Mouse (Mus musculus) embryonic stem cell, embryonic (primary cell): ENCODE results near the gene Wasl.

Source experiments
- CTCF ChIA-PET, 4 experiments: fragments of 300-600 bp in 2 of 4; fragments of 350-600 bp in 2 of 4; sonication (Branson Sonifier 250); formaldehyde crosslinking; loops; one replicate each; lab custom pipeline; 2022; ENCODE audit warnings: inconsistent platforms in 2 of 4; lab: Charles Lee
- POLR2A ChIA-PET, 4 experiments: fragments of 300-600 bp in 2 of 4; fragments of 350-600 bp in 2 of 4; sonication (Branson Sonifier 250); formaldehyde crosslinking; loops; one replicate each; lab custom pipeline; 2022; ENCODE audit warnings: antibody characterized with exemption in 4 of 4, inconsistent platforms in 1 of 4; lab: Charles Lee

The Wasl gene

DNA sequence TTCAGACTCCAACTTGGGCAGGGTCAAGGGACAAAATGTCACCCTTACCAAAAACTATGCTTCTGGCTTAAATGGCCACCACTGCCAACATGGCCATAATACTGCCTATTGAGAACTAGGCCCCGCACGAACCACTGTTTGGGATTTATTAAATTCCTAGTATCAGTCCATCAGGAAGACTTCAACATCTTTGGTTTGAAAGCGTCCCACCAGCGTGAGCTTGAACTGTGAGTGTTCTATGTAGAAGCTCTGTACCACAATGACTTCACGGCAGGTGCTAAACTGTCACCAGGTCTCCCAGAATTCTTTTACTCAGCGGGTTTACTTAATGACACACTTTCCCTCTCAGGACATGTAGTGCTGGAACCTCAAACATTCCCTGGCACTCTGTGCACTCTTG lies 51.5 kb downstream of the Wasl start:
- CTCF ChIA-PET, result no interaction called here
- POLR2A ChIA-PET, result interaction anchor here in 1 of 4 experiments (1.1 to 1.6 kb wide), 2 partner anchors 10 to 11 kb away, joined by 3 to 4 read pairs; no protein-coding TSS in a partner anchor

DNA sequence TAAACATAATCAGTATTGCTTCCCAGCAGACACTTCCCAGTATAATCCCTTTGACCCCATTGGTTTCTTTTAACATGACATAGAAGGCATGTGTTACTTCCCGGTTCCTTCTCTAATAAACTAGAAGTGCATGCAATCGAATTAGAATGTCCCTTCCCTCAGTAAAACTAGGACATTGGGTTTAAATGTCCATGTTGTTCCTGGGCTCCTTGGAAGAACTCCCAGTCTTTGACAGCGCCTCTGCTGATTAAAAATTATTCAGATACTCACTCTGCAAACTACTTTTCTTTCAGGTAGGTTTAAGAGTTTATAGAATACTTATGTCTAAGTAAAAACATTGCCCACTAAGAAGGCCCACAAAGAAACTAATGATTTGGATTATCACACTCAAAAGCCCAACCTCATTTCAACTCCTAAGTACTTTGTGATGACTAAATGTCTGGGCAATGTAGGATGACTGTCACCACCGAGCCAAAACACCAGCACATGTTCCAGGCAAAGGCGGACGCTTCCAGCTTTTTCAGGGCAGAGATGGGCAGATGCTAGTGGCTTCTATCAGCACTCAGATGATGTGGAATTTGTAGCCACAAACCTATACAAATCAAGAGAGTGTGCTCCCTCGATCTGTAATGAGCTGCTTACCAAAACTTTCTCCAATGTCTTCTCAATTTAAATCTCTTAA lies 52.6 kb downstream of the Wasl start:
- POLR2A ChIA-PET, result interaction anchor here in 1 of 4 experiments (0.7 to 1.6 kb wide), 3 partner anchors 10 to 39 kb away, joined by 3 to 4 read pairs (median 3); no protein-coding TSS in a partner anchor
- CTCF ChIA-PET, result no interaction called here

DNA sequence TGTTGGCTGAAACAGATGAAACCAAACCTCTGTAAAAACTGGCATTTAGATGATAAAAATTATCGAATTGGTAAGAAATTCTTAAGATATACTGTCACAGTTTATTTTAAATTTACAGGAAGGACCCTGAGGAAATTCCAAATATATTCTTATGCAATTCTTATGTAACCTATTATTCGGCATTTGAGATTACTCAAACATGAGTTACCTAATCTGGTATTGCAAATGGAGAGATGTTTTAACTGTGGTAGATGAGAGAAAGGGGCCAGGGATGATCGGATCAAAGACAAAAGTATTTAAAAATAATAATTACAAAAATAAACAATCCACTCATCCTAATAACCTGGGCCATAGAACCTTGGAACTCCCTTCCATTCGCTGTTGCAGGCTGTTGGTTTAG lies 54.5 kb downstream of the Wasl start:
- POLR2A ChIA-PET, result no interaction called here

DNA sequence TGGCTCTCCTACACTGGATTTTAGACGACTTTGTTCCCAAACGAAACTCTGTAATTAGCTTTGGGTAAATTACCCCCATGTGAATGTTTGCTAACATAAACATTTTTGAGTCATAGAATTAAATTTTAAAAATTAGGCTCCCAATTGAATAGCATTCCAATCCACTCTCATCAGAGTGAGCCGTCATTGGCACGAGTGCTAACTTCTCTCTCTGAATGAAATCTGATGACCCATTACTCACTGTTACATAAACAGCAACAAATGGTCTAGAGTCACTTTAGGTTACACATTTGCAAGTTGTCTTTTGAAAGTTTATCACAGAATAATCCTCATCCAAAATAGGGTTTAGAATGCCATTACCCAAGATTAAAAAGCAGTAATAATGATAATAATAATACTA lies 55.3 kb downstream of the Wasl start:
- ChIA-PET POLR2A (no interaction called here), CTCF (no interaction called here)

More for the DNA sequence above, 54.5 kb downstream of the Wasl start:
- CTCF ChIA-PET, result no interaction called here

DNA sequence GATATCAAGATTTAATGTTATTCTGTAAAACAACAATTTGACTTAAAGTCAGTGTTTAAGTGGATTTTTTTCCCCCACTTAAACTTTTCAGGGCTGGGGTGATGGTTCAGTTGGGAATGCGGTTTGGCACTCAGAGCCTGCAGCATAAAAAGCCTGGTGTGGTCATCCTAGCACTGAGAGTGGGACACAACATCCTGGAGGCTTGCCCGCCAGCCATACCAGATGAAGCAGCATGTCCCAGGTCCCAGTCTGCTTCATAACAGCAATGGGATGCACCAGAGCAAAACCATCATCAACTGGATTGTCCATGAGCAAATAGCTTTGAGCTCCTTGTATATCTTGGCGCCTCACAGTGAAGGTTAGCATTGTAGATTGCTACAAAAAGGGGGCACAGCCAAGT lies 56.1 kb downstream of the Wasl start:
- CTCF ChIA-PET, result interaction anchor here in 1 of 4 experiments (1.0 kb wide), 1 partner anchor 19 kb away, joined by 3 read pairs; no protein-coding TSS in a partner anchor
- POLR2A ChIA-PET, result interaction anchor here in 1 of 4 experiments (1.2 to 1.7 kb wide), 2 partner anchors 13 to 25 kb away, joined by 3 to 4 read pairs; no protein-coding TSS in a partner anchor

DNA sequence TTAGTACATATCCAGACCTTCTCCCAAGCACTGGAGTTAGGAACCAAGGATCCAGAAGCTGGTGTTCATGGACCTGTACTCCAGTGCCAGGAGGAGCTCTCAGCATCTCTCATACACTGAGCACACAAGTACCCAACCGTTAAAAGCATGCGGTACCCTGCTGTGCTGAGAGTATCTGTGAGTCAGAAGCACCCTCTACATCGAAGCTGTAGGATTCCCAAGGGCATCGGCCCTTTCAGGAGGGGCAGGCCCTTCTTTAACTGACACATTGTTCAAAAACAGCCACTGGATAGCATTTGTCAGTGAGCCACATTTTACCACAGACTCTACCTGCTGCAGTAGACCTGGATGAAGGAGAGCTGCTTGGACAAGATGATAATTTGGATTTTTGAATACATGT lies 56.7 kb downstream of the Wasl start:
- POLR2A ChIA-PET, result interaction anchor here in 1 of 4 experiments (1.2 to 1.7 kb wide), 2 partner anchors 14 to 26 kb away, joined by 3 to 4 read pairs; no protein-coding TSS in a partner anchor

DNA sequence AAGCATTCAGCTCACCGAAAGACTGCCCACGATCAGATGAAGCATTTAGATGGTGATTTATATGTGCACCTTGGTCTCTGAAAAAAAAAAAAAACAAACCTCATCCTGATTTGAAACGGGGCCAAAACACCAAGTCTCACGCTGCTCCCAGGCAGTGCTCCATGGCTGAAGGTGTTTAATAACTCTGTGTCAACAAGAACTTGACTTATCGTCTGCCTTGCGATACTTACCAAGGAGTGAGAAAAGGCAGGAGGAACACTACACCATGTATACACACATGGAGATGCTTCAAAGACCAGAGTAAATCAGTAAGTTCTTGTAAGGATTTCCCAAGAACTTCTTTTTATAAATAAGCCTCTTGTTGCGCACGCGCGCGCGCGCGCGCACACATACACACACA lies 57.3 kb downstream of the Wasl start:
- ChIA-PET CTCF (interaction anchor here in 1 of 4 experiments (1.3 kb wide), 1 partner anchor 16 kb away, joined by 3 read pairs; no protein-coding TSS in a partner anchor), POLR2A (interaction anchor here in 2 of 4 experiments (1.0 to 1.7 kb wide), 4 partner anchors 14 to 56 kb away, joined by 3 to 4 read pairs (median 3); no protein-coding TSS in a partner anchor)

More for the DNA sequence above, 56.7 kb downstream of the Wasl start:
- CTCF ChIA-PET, result interaction anchor here in 1 of 4 experiments (1.0 kb wide), 1 partner anchor 20 kb away, joined by 3 read pairs; no protein-coding TSS in a partner anchor

DNA sequence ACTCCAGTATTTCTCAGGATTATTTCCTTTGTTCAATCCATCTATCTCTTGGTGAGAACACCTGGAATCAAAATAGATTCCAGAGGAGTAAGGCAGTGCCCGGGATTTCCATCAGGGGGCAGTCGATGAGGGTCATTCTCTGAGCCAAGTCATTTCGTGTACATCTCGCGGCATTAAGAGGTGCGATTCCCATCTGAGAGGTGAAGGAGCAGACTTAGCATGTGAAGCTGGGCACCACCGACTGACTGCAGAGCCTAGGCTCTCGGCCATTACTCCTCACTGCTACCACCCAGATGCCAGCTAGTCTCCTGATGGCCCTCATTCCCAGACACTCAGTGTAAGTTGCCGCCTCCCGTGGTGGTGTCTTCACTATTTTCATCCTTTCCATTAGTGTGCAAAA lies 58.3 kb downstream of the Wasl start:
- ChIA-PET CTCF (interaction anchor here in 1 of 4 experiments (1.3 kb wide), 1 partner anchor 14 kb away, joined by 3 read pairs; no protein-coding TSS in a partner anchor), POLR2A (interaction anchor here in 2 of 4 experiments (1.0 kb wide), 2 partner anchors 22 to 55 kb away, joined by 3 read pairs; no protein-coding TSS in a partner anchor)

DNA sequence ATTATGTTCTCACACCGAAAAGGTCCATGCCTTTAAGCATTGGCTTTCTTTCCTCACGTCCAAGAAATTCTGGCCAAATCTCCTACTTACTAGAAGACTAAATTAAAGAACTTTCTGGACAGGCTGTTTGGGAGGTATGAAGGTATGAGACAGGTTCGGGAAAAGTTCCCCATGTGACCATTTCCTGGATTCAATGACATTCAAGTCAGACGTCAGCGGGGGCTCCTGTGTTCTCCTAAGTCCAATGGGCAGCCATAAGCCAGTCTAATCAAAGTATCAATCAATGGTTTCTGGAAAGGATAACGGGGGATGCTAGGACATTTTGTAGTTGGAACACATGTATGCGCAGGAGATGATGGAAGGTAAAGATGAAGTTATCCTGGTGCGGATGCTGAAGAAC lies 59.2 kb downstream of the Wasl start:
- CTCF ChIA-PET, result no interaction called here
- POLR2A ChIA-PET, result no interaction called here

DNA sequence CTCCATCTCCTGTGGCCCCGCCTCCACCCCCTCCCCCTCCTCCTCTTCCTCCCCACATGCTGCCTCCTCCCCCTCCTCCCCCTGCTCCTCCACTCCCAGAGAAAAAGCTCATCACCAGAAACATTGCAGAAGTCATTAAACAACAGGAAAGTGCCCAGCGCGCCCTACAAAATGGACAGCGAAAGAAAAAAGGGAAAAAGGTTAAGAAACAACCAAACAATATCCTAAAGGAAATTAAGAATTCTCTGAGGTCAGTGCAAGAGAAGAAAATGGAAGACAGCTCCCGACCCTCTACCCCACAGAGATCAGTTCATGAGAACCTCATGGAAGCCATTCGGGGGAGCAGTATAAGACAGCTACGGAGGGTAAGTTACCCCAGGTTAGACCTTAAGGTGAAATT lies 60.5 kb downstream of the Wasl start:
- CTCF ChIA-PET, result interaction anchor here in 1 of 4 experiments (1.6 kb wide), 1 partner anchor 23 kb away, joined by 3 read pairs; no protein-coding TSS in a partner anchor
- POLR2A ChIA-PET, result interaction anchor here in 1 of 4 experiments (0.9 kb wide), 1 partner anchor 60 kb away, joined by 3 read pairs; no protein-coding TSS in a partner anchor

DNA sequence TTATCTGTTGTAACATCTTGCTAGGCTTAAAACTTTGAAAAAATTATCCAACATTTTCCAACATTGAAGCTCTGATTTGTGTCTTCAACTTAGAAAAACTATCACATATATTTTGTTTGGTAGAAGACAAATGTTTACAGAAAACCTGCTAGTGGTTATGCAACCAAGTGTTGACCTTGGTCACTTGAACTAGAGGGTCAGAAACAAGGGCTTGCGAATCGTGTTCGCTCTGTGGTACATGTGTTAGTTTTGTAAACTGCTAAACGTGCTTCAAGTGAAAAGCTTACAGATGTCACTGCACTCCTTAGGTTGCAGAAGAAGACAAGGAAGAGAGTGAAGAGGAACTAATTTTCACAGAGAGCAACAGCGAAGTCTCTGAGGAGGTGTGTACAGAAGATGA lies 61.8 kb downstream of the Wasl start:
- POLR2A ChIA-PET, result interaction anchor here in 1 of 4 experiments (1.2 kb wide), 1 partner anchor 10 kb away, joined by 3 read pairs; no protein-coding TSS in a partner anchor
- CTCF ChIA-PET, result interaction anchor here in 1 of 4 experiments (1.6 kb wide), 1 partner anchor 25 kb away, joined by 3 read pairs; no protein-coding TSS in a partner anchor

DNA sequence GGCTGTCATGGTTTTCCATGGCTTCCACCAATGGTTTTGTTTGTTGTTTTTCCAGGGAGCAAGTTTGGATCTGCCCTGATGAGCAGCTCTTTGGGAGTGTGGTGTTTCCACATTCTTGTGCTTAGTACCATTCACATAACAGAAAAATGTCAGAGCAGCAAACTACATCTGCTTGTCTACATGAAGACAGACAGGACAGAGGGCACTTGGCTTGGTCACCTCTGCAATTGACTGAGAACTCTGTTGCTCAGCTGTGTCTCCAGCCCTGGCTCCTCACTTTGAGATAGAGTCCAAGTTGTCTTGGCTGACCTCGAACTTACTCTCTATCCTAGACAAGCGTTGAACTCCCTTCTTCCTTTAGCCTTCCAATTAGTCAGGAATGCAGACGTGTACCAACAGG lies 62.5 kb downstream of the Wasl start:
- POLR2A ChIA-PET, result interaction anchor here in 1 of 4 experiments (0.6 to 1.5 kb wide), 3 partner anchors 11 to 57 kb away, joined by 3 to 5 read pairs (median 3); no protein-coding TSS in a partner anchor
- CTCF ChIA-PET, result interaction anchor here in 1 of 4 experiments (0.9 kb wide), 1 partner anchor 25 kb away, joined by 3 read pairs; no protein-coding TSS in a partner anchor

DNA sequence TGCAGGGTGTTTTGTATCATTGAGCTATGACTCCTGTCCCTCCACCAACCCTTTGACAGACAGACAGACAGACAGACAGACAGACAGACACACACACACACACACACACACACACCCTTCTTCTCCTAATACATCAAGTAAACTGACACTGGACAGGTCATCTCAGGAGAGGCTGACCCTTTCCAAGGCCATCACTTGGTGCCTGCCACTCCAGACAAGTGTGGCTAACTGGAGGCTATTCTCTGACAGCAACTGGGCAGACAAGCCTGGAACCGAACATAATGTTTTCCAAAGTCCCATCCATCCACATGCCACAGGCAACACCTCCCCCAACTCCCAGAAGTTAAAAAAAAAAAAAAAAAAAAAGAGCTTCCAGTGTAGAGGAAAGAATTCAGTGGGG lies 63.1 kb downstream of the Wasl start:
- ChIA-PET POLR2A (interaction anchor here in 1 of 4 experiments (0.6 to 1.5 kb wide), 3 partner anchors 10 to 56 kb away, joined by 3 to 5 read pairs (median 3); no protein-coding TSS in a partner anchor), CTCF (interaction anchor here in 1 of 4 experiments (0.9 kb wide), 1 partner anchor 26 kb away, joined by 3 read pairs; no protein-coding TSS in a partner anchor)

DNA sequence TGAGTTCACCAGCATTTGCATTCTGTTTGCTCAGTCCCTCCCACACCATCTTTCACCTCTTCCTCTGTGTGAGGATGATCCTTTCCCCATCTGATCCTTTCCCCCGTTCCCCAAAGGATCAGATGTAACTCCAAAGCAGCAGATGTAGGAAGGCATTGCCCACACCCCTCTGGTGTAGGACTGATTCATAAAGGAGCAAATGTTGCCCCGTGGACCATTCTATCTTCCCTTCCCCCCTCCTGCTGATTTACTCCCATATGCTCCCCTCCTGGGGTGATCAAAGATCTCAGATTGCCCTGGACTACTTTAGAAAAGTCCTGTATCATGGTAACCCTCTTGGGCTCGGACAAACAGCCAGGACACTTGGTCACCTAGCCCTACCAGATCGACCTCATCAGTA lies 64.1 kb downstream of the Wasl start:
- POLR2A ChIA-PET, result no interaction called here
- CTCF ChIA-PET, result no interaction called here

DNA sequence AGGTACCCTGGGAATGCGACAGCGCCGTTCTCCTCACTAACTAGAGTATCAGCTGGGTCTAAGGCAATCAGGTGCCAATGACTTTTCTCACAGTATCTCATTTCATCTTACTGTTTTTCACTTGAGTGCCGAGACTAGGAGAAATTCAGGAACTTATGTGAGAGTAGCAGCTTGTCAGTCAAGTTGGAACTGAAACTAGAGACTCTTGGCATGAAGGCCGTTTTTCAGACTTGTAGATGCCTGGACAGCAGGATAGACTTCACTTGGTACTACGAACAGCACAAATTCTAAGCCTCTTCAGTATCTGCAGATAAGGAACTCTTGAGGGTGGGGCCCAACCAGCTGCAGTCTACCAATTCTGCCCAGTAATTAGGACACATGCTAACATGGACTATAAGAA lies 64.7 kb downstream of the Wasl start:
- POLR2A ChIA-PET, result no interaction called here

DNA sequence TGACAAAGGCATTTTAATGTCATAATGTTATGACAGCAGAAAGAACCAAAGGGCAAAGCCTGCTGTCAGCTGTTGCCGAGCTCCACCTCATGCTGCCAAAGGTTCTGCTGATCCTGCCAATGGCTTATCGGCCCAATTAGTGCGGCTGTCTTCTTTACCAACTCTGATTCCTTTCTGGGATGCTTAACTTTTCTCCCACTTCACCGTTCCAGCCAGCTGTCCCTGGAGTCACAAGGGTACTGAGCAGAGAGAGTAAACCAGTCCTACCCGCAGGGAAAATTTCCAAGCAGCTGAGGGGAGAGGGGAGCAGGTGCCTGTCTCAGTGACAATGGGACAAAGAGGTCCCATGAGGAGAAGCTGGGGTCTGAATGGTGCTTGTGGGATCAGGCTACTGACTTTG lies 65.2 kb downstream of the Wasl start:
- ChIA-PET CTCF (no interaction called here), POLR2A (no interaction called here)

More for the DNA sequence above, 64.7 kb downstream of the Wasl start:
- CTCF ChIA-PET, result no interaction called here

DNA sequence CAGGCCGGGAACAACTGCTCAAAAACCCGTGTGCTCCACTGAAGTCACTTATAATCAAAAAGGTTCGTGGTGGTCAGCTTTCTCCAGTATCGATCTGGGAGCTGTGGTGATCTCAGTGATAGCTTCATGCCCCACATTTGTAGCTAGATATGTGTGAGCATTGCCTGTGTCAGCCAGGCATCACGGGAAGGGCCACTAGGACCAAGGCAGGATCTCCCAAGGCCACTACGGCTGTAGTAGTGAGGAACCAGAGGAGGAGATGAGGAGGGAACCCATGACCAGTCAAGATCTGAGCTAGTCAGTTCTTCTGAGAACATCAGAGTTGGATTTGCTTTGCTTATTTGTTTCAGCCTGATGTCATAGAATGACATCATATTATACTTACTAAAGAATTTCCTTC lies 65.6 kb downstream of the Wasl start:
- CTCF ChIA-PET, result no interaction called here
- POLR2A ChIA-PET, result no interaction called here

DNA sequence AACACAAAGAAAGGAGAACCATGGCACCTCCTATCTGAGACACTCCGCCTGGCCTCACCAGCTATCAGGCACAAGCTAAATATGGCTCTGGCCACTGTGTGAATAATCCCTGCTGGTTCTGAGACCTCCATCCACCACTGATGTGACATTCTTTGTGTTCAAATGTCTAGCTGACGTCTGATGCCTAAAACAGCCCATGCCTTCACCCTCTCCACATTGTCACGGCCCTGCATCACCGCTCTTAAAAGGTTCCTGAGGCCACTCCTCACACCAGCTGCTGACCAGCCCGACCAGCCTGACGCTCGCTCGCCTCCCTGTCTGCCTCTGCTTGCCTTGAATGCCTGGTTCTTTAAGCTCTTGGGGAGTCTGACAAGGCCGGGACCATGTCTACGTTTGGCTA lies 67.3 kb downstream of the Wasl start, which contains the start of gene Lmod2:
Gene Lmod2, plus strand, starts transcription at position 263 of the 400 bp plus-strand sequence.
- POLR2A ChIA-PET, result no interaction called here

DNA sequence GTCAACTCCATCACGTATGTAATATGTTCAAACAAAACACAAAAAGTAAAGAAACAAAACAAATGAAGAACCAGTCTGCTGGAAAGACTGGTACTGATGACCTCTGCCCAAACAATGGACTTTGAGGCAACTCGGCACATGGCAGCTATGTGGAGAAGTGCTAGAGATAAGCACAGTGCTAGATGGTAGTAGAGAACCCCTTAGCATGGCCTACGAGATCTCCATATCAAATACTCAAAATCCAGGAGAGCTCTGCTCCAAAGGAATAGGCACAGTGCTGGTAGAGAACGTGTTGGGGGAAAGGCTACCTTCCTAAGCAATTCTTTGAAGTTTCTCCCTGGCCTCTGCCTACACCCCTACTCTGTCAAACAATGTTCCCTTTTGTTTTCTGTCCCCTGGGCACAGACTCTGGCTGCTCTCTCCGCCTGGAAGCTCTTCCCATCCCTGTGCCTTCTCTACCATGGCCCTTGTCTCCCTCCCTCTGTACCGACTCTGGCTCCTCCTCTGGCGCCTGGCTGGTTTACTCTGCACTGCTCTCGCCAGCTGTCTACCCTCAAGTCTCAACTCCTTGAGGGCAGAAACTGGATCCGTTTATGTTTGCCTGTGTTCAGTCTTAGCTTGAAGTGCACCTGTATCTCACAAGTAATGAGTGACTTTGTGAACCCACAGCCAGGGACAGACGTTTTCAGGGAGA lies 73.1 kb downstream of the Wasl start:
- POLR2A ChIA-PET, result interaction anchor here in 1 of 4 experiments (1.0 kb wide), 1 partner anchor 10 kb away, joined by 5 read pairs; no protein-coding TSS in a partner anchor
- CTCF ChIA-PET, result interaction anchor here in 2 of 4 experiments (0.6 to 0.7 kb wide), 2 partner anchors 15 to 1227 kb away, joined by 3 read pairs; no protein-coding TSS in a partner anchor

More for the DNA sequence above, 67.3 kb downstream of the Wasl start, which contains the start of gene Lmod2:
- CTCF ChIA-PET, result no interaction called here
